Mouse (Mus musculus) lung, adult 2 months (tissue): ENCODE results near the gene Vps13d. TPM values are rescaled to one million over a fixed set of nuclear protein-coding genes. Genes with fewer than 3 reads are reported as not detected.
A peak's percentile ranks its signal among the peaks of the same experiment; 100 is the strongest.

Experiments
- DNase-seq: peaks from one replicate; pipeline ENCODE4 v3.0.0; 2022
- H3K4me1 ChIP-seq: fragments of 200-500 bp; 2 replicates; pipeline ENCODE4 v1.6.1; 2011; ENCODE audit warnings: low read length; ENCODE audit not compliant: control insufficient read depth, insufficient read depth
- H3K4me3 ChIP-seq: fragments of 200-500 bp; replicated peaks from 2 replicates; pipeline ENCODE3; 2011; ENCODE audit warnings: low read depth, mild to moderate bottlenecking, control low read depth, low read length; ENCODE audit errors: extremely low read depth
- CTCF ChIP-seq: fragments of 200-500 bp; IDR thresholded peaks from 2 replicates; pipeline ENCODE4 v1.5.1; 2011; ENCODE audit warnings: mild to moderate bottlenecking, low read length, control low read depth; ENCODE audit not compliant: insufficient read depth
- POLR2A ChIP-seq: fragments of 200-500 bp; IDR thresholded peaks from 2 replicates; pipeline ENCODE4 v1.6.1; 2011; ENCODE audit warnings: low read depth, mild to moderate bottlenecking, control low read depth, low read length, borderline replicate concordance; ENCODE audit errors: extremely low read depth
- WGBS: fragments of 180-500 bp; shearing (Covaris S2); methylation state at CpG from one replicate; pipeline ENCODE4 v1.1.7; 2018; 5-methylcytosine and 5-hydroxymethylcytosine counted together
- polyA plus RNA-seq: library from polyadenylated mRNA; depleted of rRNA; stranded (reverse); fragments of >200 nt; gene quantifications from 2 replicates; pipeline ENCODE4 v1.2.3, GENCODE M21; 2012

Gene Vps13d
- polyA plus RNA-seq, 1 experiment = 15.7 TPM

- no peak for DNase-seq
- no peak overlapping the region for H3K4me3 ChIP-seq
- WGBS = 68% methylated on average over 4 of the region's 4 CpGs
- peaks cover 17% of the 10 kb centered on the region for H3K4me1 ChIP-seq
- TF ChIP-seq CTCF (no peak), POLR2A (no peak)
Observed at GRCm38 (mm10) chr4:144961232-144961631, 233.6 kb downstream of the Vps13d start.

GRCm38 (mm10) chr4:144960188-144960904 lies 234.5 kb downstream of the Vps13d start:
- Histone ChIP-seq H3K4me1 (peaks cover 17% of the 10 kb centered on the region), H3K4me3 (no peak overlapping the region)
- TF ChIP-seq CTCF = no peak
- TF ChIP-seq POLR2A = no peak
- 40% methylated on average over 8 of the region's 8 CpGs for WGBS
- DNase-seq = peak; percentile 90

GRCm38 (mm10) chr4:144957721-144958120 lies 237.1 kb downstream of the Vps13d start:
- peaks cover 17% of the 10 kb centered on the region for H3K4me1 ChIP-seq
- H3K4me3 ChIP-seq = no peak overlapping the region
- DNase-seq = no peak
- TF ChIP-seq POLR2A (no peak), CTCF (no peak)
- 67% methylated on average over 2 of the region's 2 CpGs for WGBS

GRCm38 (mm10) chr4:144957186-144957585 lies 237.6 kb downstream of the Vps13d start:
- WGBS = 47% methylated on average over 4 of the region's 4 CpGs
- peak; percentile 69 for DNase-seq
- peaks cover 17% of the 10 kb centered on the region for H3K4me1 ChIP-seq
- TF ChIP-seq CTCF (no peak), POLR2A (no peak)
- no peak overlapping the region for H3K4me3 ChIP-seq

GRCm38 (mm10) chr4:144956293-144956692 lies 238.5 kb downstream of the Vps13d start:
- TF ChIP-seq CTCF (no peak), POLR2A (no peak)
- Histone ChIP-seq H3K4me3 (no peak overlapping the region), H3K4me1 (peaks cover 15% of the 10 kb centered on the region)
- WGBS = 24% methylated on average over 1 of the region's 1 CpGs
- no peak for DNase-seq

GRCm38 (mm10) chr4:144955863-144956262 lies 238.9 kb downstream of the Vps13d start:
- no peak for DNase-seq
- Histone ChIP-seq H3K4me3 (no peak overlapping the region), H3K4me1 (peaks cover 11% of the 10 kb centered on the region)
- WGBS = 38% methylated on average over 1 of the region's 1 CpGs
- TF ChIP-seq POLR2A (no peak), CTCF (no peak)

- Histone ChIP-seq H3K4me1 (peaks cover 22% of the 10 kb centered on the region), H3K4me3 (no peak overlapping the region)
- TF ChIP-seq CTCF (no peak), POLR2A (no peak)
- no peak for DNase-seq
- 90% methylated on average over 1 of the region's 1 CpGs for WGBS
Observed at GRCm38 (mm10) chr4:144953421-144953820, 241.4 kb downstream of the Vps13d start.

- no peak for TF ChIP-seq CTCF
- 63% methylated on average over 7 of the region's 7 CpGs for WGBS
- Histone ChIP-seq H3K4me3 (no peak overlapping the region), H3K4me1 (peaks cover 19% of the 10 kb centered on the region)
- no peak for DNase-seq
Observed at GRCm38 (mm10) chr4:144951859-144952258, 242.9 kb downstream of the Vps13d start.

- WGBS = 83% methylated on average over 3 of the region's 3 CpGs
- Histone ChIP-seq H3K4me3 (no peak overlapping the region), H3K4me1 (peaks cover 18% of the 10 kb centered on the region)
- TF ChIP-seq CTCF (no peak), POLR2A (no peak)
- DNase-seq = no peak
Observed at GRCm38 (mm10) chr4:144950883-144951282, 243.9 kb downstream of the Vps13d start.

- no peak overlapping the region for H3K4me3 ChIP-seq
- DNase-seq = no peak
- TF ChIP-seq CTCF (no peak), POLR2A (no peak)
- 77% methylated on average over 3 of the region's 3 CpGs for WGBS
- peaks cover 18% of the 10 kb centered on the region for H3K4me1 ChIP-seq
Observed at GRCm38 (mm10) chr4:144950327-144950711, 244.5 kb downstream of the Vps13d start.
